Mouse (Mus musculus): ENCODE measurements around the gene Sntb2.

DNA sequence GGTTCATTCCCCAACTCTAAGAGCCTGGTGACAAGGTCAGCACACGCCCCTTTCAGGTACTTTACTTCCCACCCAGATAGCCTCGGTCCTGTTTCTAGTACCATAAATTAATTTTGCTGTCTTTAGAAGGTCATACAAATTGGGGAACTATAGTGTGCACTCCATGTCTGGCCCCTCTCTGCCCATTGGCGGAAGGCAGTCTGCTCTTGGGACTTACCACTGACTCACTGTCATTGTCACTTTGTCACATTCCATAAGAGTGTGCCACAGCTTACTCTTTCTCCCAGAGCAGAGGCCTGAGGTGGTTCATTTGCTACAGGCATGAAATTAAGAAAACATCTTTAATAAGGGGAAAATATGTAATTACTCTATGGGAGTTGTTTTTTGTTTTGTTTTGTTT is 22.7 kb downstream of the Sntb2 start:
- no peak for TF ChIP-seq CTCF (IDR thresholded peaks at IDR 0.05; ENCODE audit: low read depth)
- no peak for TF ChIP-seq EP300 (optimal IDR thresholded peaks at IDR 0.05)
